Mouse (Mus musculus): Measurements from ENCODE around the gene Pou2f2.

The Pou2f2 gene

DNA sequence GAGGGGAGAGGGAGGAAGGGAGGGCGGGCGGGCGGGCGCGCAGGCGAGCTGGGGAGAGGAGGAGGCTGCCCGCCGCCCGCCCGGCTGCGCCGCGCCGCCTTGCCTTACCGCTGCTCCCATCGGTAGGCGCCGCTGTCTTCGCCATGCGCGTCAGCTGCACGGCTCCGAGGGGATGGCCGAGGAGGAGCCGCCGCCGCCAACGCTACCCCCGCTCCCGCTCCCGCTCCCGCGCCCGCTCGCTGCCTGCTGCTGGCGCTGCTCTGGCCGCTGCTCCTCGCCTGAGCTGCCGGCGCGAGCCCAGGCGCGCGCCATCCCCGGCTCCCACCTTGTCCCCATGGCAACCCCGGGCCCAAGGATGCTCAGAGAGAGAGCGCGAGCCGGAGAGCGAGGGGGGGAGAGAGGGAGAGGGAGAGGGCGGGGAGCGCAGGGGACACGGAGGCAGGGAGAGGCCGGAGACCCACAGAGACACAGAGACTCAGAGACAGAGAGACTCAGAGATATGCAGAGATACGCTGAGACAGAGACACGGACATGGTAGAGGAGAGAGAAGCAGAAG is at the start of gene Pou2f2:
TSS of gene Pou2f2 (minus strand) at position 121 of the 556 bp plus-strand sequence.
- peak; percentile 58 to 61 for DNase-seq

DNA sequence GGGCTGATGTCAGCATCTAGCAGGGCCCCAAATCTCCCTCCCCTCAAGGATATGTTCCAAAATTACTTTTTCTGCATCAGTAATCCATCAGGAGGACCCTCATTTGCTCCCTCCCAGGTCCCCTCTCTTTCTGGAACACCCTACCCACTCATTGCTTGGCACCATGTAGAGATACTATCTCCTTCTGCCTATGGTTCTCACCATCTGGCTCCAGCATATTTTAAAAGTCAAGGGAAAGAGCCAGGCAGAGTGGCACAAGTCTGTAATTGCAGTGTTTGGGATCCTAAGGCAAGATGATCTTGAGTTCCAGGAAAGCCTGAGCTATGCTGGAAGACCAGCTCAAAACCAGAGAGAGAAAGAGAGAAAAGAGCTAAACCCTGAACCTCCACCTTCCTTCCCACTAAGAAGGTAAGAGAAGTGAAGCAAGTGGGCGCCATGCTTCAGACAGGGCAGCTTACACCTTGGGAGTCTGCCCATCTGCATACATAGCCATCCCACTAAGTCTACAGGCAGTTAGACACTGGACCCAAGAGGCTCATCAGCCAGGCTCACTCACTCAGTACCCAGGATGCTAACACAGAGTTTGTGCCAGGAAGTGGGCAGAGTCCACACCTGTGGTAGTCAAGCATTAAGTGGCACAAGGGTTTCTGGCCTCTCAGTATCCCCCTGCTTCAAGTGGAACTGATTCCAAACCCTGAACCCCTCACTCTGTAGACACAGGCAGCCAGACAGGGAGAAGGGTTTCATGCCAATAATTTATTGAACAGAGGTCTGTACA is 48.2 kb upstream of the Pou2f2 start:
- no peak for DNase-seq

DNA sequence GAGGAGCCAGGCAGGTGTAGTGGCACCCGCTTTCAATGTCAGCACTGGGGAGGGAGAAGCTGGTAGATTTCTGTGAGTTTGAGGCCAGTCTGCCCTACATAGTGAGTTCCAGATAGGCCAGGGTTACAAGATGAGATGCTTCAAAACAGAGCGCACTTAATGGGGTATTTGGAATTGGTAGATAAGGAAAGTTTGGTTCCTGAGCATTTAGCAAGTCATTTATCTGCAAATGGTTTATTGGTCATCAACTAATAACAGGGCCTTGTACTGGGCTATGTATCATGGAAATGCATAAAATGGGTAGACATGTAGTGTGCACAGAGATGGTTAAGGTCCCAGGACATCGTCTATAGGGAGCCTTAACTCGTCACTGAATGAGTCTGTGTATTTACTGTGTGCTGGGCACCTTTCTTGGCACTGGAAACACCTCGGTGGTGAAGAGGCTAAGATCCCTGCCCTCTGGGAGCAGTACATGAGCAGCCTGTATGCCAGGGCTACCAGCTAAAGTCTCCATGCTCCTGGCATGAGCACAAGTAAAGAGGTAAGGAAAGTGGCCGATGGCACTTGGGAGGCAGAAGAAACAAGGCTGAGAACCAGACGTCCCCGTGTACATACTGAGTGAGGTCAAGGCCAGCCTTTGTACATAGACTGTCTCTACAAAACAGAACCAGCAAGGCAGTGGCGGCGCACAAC is 42.9 kb upstream of the Pou2f2 start:
- DNase-seq, result no peak

DNA sequence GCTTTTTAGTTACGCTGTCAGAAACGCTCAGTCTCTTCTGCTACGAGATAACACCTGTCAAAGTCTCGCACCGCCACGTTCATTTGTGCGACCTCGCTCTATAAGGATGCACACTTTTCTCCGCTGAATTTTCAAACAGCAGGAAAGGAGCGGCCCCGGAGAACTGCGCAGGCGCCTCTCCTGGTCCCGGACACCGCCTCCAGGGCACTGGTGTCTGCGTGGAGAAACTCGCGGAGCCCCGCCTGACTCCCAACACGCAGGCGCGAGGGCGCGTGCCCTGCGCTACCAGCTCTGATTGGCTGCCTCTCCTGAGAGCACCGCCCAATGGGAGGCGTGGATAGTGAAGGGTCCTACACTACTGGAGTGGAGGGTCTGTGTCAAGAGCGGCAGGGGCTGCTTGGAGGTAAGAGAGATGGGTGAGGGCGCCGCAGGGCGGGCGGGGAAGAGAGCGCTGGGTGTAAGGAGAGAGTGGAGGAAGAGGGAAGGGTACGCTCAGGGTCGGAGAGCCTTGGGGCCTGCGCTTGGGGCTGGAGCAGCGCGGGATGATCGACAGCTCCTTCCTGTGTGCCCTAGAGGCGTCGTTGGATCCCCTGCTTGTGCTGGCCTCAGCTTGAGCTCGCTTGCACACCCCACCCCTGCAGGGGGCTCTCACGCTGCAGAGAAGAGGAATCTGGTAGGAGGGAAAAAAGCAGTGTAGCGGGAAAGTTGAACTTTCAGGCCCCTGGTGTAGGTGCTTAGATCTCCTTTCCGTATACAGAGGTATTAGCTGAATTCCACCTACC is 41.8 kb upstream of the Pou2f2 start, which contains the start of gene Zfp526:
TSS of gene Zfp526 (plus strand) at position 324 of the 782 bp plus-strand sequence.
- DNase-seq, result peak; percentile 99

DNA sequence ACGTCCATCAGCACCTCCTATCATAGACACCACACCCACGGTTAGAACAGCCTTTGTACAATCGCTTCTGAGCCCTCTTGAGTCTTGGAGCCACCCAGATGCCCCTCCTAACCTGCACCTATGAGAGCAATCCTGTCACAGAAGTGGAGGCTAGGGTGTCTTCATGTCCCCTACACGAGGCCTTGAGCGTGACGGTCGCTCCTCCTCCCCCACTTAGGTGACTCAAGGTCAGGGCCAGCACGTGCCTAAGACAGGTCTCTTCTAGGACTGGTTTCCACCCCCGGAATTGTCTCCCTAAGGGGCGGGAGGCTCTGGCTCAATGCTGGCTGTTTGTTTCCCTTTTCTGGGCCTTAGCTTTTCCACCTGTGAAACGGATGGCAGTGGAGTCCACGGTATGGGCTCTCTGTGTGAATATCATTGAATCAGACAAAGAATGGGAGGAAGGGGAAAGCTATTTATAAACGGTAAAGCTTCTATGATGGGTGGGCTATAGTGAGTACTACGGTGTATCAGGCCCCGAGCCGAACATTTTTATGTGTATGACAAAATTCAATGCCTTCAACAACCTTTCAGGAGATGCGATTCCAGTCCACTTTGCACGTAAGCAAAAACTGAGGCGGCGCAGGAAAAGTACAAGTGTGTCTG is 41.1 kb upstream of the Pou2f2 start, which contains the start of gene Dedd2:
TSS of gene Dedd2 (minus strand) at position 159 of the 645 bp plus-strand sequence.
- DNase-seq, result no peak

DNA sequence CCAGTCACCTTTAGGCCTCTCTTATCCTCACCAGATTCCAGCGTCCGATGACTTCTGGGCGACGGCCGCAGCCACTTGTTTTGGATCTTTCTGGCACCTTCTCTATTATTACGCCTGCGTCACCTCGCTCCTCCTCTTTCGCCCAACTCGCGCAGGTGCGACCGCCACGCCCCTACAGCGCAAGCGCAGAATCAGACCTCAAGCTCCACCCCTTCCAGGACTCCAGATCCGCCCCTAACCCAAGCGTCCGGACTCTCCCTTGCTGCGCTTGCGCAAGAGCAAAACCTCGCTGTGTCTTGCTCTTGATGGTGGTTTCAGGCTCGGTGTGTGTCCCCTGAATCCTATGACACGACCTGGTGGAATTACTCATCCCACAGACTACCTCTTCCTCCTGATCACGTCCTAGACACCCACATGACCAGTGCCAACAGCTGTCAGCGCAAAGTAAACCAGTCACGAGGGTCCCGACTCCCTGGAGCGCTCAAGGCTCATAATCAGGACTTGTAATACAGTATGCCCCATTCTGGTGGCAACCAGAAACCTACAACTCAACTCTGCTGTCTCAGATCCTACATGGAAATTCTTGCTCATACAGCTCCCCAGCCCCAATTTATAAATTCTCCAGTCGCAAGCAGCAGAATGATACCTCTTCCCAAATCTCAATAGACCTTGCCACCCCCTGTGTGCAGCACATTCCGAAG is 40.4 kb upstream of the Pou2f2 start:
- DNase-seq, result peak; percentile 96 to 97

DNA sequence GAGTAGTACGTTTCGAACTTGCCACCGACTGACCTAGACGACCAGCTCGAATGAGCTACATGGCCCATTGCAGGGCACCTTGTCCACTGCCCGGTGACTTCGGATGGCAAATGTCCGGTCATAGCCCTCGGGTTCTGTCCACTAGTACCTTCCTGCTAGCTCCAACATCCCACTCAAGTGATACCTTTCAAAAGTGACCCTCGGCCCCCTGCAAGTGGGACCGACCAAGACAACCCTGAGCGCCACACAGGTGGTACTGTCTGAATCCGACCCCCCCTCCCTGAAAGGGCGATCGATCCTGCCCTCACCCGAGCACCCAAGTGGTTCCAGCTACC is 39.9 kb upstream of the Pou2f2 start:
- DNase-seq, result no peak

DNA sequence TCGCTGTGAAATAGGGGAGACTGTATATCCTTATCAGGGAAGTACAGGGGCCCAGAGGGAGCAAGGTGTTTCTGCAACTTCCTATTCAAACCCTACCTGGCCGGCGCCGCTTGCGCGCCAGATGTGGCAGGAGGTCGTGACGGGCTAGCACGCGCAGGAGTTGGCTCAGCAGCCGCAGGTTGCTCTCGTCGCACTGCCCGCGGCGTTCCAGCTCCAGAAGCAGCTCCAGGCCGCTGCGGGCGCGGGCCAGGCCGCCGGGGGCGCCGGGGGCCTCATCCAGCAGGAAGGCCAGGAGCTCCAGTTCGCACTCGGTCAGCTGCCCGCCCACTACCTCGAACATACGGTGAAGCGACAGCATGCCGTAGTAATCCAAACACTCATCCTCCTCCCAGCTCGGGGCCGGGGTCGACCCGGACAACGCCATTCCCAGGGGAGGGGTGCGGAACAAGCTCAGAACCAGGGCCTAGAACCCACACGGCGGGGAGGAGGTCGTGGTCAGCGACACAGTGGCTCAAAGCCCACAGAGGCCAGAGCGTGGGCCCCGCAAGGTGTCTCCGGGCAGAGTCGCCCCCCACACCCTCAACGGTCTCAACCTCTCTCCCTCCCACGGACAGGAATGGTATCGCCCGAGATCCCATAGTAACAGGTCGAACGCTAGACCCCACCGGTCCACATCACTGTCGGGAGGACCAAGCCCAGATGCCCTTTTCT is 39.3 kb upstream of the Pou2f2 start:
- peak; percentile 46 to 66 for DNase-seq

DNA sequence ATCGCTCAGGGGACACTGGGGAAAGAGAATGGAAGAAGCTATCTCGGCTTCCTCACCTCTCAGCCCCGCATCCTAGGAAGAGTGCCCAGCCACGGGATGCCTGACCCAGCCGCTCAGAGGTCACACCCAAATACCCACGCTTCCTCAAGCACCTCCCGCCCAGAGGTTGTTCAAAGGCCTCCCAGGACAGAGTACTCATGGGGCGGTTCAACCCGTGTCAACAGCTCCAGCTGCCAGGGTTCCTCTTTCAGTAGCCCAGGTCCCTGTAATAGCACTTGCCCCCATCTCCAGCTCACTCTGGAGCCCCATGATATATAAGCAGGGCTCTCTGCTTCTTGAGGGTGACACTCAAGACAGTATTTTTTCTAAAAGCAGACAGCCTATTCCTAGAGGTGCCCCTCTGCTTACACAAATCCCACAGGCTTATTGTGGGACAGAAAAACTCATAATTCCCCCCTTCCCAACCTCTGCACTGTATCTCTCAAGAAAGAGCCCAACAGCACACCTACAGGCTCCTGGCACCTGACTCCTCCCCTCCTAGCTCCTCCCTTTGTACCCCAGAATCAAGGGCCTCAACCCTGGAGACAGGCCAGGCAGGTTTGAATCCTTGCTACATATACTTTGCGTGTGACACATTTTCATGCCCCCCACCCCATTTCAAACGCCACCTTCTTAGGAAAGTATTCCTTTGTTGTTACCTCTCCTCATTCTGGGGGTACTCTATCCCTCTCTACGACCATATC is 38.3 kb upstream of the Pou2f2 start:
- no peak for DNase-seq

DNA sequence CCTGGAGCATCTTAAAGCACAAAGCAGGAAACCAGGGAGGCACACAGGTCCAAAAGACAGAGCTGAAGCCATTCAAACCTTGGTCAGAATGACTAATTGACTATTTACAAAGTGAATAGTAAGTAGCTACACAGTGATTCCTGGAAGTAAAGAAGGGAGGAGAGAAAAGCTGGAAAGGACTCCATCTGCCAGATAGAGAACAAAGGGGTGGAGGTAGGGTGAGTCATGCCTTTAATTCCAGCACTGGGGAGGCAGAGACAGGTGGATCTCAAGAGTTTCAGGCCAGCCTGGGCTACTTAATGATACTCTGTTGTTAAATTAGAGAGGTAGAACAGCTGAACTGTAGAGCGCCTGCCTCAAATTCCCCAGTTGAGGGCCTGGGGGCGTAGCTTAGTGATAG is 34.6 kb upstream of the Pou2f2 start:
- no peak for DNase-seq

DNA sequence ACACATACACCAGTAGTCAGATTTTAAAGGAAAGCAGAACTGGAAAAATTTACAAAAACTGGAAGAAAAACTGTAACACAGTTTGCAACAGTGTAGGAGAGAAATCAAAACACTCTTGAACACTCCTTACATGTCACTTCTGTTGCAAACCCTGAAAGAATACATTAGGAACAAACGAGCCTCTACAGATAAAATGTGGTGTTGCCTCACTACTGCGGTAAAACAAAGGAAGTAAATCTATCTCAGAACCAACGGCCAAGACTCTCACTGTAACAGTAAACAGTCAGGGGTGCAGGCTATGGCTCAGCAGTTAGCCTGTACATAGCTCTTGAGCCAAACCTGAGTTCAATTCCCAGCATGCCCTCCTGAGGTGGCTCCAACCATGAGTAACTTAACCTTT is 33.6 kb upstream of the Pou2f2 start:
- DNase-seq, result no peak

DNA sequence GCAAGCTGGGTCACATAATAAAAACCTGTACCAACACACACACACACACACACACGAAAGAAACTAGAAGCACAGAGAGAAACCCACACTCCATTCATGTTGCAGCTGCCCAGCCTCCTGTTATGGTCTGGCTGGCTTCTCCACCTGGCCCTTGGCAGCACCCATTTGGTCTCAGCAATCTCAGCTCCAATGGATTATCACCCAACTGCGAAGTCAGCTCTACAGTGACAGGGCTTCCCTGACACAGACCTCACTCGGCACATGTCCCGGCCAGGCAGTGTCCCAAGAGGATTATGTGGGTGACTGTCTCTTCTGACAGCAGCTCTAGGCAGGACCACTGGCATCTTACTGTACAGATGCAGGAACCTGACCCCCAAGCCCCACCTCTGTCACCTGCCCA is 31.0 kb upstream of the Pou2f2 start:
- no peak for DNase-seq

DNA sequence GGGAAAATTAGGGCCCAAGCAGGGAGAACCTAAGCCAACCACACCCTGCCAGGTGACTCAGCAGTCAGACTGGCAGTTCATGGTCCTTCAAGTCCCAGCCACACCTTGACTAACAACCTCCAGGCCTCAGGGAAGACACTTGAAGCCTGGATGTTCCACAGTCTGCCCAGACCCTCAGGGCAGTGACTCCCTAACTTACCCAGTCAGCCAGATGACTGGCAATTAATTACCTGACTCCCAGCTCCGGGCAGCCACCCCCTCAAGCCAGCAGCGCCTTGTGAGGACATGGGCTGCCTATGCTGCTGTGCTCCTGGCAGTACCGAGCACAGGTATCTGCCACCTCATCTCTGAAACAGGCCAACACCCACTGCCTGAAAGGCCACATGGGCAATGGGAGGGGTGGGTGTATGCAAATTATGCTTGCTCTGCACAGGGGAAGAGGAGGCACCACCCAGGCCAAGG is 29.7 kb upstream of the Pou2f2 start:
- DNase-seq, result no peak

DNA sequence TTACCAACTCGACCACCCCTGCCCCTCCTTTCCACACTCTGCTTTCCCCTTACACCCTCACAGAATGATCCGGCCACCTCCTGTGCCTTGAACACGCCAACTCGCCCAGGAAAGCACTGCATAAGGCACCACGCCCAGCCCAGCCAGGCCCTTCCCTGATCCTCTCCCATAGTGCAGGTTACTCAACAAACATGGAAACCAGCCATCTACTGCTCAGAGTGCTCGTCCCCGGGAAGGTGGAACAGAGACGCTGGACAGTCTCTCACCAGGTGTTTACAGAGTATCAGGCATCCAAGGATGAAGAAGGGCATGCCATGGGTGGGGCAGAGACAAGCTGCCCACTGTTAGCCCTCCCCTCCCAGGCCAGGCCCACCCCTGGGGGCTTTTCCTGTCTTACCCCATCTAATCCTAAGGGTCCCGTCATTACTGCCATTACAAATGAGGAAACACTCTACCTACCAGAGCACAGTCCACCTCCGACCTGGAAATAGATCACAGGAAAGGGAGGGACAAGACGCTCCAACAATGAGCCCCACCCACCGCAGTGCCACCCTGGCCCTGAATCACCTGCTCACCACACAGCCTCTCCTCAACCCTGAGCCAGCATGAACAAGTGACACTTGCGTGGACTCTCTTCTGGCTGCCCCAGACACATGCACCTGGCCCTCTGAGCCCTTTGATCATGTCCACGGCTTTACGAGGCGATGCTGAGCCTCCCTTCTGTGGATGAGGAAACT is 26.7 kb upstream of the Pou2f2 start:
- peak in 1 of 2 experiments; percentile 18 for DNase-seq

DNA sequence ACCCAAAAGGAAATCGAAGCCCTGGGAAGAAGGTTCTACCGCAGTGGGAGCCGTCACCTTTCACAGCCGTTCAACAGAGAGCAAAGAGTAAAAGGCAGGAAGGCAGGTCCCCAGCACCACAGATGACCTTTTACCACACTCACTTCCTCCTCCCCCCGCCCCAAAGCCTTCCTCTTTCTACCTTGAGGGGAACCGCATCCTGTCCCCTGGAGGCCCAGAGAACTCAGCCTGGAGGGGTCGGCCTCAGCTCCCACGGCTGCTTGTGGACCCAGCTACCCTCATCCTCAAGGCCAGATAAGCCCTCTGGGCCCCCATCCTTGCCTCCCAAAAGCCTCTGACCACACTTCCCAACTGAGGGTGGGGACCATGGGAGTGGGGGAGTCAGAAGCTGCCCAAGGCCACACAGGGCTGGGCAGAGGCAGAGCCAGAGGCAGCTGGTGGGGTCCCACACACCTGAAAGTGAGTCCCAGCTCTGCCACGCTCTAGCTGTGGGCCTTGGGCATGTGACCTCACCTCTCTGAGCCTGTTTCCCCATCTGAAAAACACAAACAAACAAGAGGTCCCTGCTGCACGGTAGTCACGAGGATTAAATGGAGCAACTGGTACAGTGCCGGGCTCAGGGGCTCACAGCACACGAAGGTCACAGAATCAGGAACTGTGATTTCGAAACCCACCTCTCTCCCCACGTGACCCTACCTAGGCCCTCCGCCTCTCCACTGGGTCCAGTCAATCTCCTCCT is 26.0 kb upstream of the Pou2f2 start:
- DNase-seq, result peak; percentile 58 to 78

DNA sequence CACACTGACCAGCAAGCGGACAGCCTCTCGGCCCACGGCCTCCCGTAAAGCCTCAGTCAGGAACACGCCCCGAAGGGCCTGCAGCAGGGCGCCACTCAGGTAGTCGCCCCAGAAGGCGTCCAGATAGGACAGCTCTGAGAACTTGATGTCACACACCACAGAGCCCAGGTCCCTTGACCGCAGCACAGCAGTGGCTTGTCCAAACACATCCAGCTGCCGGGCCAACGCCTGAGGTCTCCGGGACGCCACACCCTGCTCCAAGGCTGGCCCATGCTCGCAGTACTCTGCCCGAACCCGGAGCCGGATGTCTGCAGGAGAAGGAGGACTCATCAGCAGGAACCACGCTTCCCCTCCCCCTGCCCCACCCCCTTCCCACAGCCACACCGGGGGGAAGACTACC is 24.1 kb upstream of the Pou2f2 start:
- no peak for DNase-seq

DNA sequence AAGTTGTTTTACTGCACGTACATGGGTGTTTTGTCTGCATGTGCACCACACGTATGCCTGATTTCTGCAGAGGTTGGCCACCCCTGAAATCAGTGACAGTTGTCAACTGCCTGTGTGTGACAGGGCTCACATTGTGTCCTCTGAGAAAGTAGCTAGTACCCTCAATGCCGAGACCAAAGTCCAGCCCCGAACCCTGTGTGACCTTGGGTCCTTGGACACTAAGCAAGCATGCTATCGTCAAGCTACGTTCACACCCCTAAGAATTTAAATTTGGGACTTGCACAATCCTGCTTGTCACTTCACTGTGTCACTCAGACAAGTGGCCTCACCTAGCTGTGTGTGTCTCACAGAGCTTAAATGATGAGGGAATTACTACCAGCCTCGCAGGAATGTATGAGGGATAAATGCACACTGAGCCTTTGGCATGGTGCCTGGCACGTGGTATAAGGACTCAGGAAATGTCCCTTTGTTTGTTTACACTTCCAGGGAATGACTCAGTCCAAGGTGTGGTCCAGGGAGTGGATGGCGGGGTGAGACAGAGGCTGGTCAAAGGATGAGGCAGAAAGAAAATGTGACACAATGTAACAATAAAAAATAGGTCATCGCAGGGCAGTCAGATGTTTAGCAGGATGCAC is 18.0 kb upstream of the Pou2f2 start:
- no peak for DNase-seq

DNA sequence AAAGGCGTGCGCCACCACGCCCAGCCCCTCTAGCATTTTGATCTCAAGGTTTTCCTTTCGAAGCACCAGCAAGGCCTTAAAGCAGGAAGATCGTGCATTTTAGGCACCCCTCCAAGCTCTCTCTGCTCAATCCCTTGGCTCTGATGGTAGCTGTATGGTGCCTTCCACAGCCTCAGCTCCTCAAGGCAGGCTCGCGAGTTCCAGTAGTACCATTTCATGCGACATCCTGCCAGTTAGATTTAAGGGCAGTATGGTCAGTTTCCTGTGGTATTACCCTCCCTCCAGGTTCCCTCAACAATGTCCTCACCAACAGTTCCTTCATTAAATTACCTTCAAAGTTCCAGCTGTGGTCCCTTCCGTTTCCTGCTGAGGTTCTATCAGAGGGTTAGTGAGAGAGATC is 16.6 kb upstream of the Pou2f2 start:
- DNase-seq, result no peak

DNA sequence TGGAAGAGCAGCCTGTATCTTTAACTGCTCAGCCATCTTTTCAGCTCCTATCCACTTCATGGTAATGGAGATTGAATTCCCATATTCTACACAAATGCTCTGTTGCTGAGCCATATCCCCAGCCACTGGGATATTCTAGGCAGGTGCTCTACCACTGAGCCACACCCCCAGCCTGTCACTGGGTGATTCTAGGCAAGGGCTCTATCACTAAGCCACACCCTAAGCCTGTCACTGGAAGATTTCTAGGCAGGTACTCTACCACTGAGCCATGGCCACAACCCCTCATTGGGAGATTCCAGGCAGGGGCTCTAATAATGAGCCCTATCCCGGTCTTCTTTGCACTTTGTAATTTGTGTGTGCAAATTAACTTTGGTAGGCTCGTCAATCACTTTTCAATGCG is 15.6 kb upstream of the Pou2f2 start:
- no peak for DNase-seq

All from thymus, adult 18-20 months (tissue).